Mouse (Mus musculus) neural tube, embryonic 15.5 days (tissue): Measurements from ENCODE around the gene Spice1. TPM values are rescaled to one million over a fixed set of nuclear protein-coding genes. Genes with fewer than 3 reads are reported as not detected.
A peak's percentile ranks its signal among the peaks of the same experiment; 100 is the strongest.

Experiments
- ATAC-seq: fragments of 200-750 bp; cut with Nextera tagmentation; 2 replicates; pipeline ENCODE4 v1.8.0; 2017; ENCODE audit warnings: mild to moderate bottlenecking, moderate TSS enrichment, moderate library complexity; ENCODE audit not compliant: low FRiP score
- H3K27ac ChIP-seq: fragments of 300-500 bp; sonication (generic); replicated peaks from 2 replicates; pipeline ENCODE4 v1.5.1; 2015; ENCODE audit warnings: mild to moderate bottlenecking, inconsistent platforms
- H3K27me3 ChIP-seq: fragments of 300-500 bp; sonication (generic); replicated peaks from 2 replicates; pipeline ENCODE4 v1.6.1; 2015; ENCODE audit warnings: inconsistent platforms
- H3K36me3 ChIP-seq: fragments of 300-500 bp; sonication (generic); 2 replicates; pipeline ENCODE4 v1.6.1; 2015; ENCODE audit warnings: inconsistent platforms
- H3K4me1 ChIP-seq: fragments of 300-500 bp; sonication (generic); 2 replicates; pipeline ENCODE4 v1.6.1; 2015; ENCODE audit warnings: inconsistent platforms
- H3K4me2 ChIP-seq: fragments of 300-500 bp; sonication (generic); 2 replicates; pipeline ENCODE4 v1.6.1; 2015; ENCODE audit warnings: inconsistent platforms, mild to moderate bottlenecking, moderate library complexity
- H3K4me3 ChIP-seq: fragments of 300-500 bp; sonication (generic); replicated peaks from 2 replicates; pipeline ENCODE4 v1.5.1; 2015; ENCODE audit warnings: mild to moderate bottlenecking, inconsistent platforms
- H3K9ac ChIP-seq: fragments of 300-500 bp; sonication (generic); replicated peaks from 2 replicates; pipeline ENCODE4 v1.6.1; 2015; ENCODE audit warnings: mild to moderate bottlenecking, inconsistent platforms
- H3K9me3 ChIP-seq: fragments of 300-500 bp; sonication (generic); replicated peaks from 2 replicates; pipeline ENCODE4 v1.6.1; 2016; ENCODE audit warnings: inconsistent platforms
- whole genome bisulfite sequencing: fragments of 180-500 bp; shearing (Covaris S2); methylation state at CpG from one replicate; pipeline ENCODE4 v1.1.7; 2015; ENCODE audit warnings: mixed read lengths; 5-methylcytosine and 5-hydroxymethylcytosine counted together
- polyA plus RNA-seq: library from polyadenylated mRNA; unstranded; fragments of >200 nt; fragmentation: Nextera tagmentation; extraction: Ambion mirVana; gene quantifications from 2 replicates; pipeline ENCODE4 v1.2.1, GENCODE M21; 2015

Spice1 gene
- polyA plus RNA-seq, 1 experiment from 2014 or later: 12.1 TPM

GRCm38 (mm10) chr16:44428456-44428855 is 81.5 kb downstream of the Spice1 start:
- no peak overlapping the region for H3K27ac ChIP-seq
- H3K9ac ChIP-seq: no peak overlapping the region
- ATAC-seq: no peak
- H3K27me3 ChIP-seq: no peaks in the 10 kb centered on the region
- no peak overlapping the region for H3K4me3 ChIP-seq
- no peaks in the 10 kb centered on the region for H3K9me3 ChIP-seq
- WGBS: 92% methylated on average over 5 of the region's 5 CpGs
- H3K4me2 ChIP-seq: no peak overlapping the region
- H3K36me3 ChIP-seq: no peaks in the 10 kb centered on the region
- H3K4me1 ChIP-seq: peaks cover 6% of the 10 kb centered on the region

- Histone ChIP-seq H3K4me1 (peaks cover 6% of the 10 kb centered on the region), H3K9ac (no peak overlapping the region), H3K4me2 (peak overlapping the region; percentile 25), H3K27ac (no peak overlapping the region), H3K36me3 (no peaks in the 10 kb centered on the region), H3K4me3 (no peak overlapping the region), H3K27me3 (no peaks in the 10 kb centered on the region), H3K9me3 (no peaks in the 10 kb centered on the region)
- WGBS: 29% methylated on average over 7 of the region's 7 CpGs
- peak; percentile 75 for ATAC-seq
Observed at GRCm38 (mm10) chr16:44430021-44430420, 83.1 kb downstream of the Spice1 start.

- Histone ChIP-seq H3K27ac (no peak overlapping the region), H3K9ac (no peak overlapping the region), H3K9me3 (no peaks in the 10 kb centered on the region), H3K27me3 (no peaks in the 10 kb centered on the region), H3K4me1 (peaks cover 3% of the 10 kb centered on the region), H3K4me3 (no peak overlapping the region), H3K36me3 (no peaks in the 10 kb centered on the region), H3K4me2 (no peak overlapping the region)
- no peak for ATAC-seq
- WGBS: 69% methylated on average over 7 of the region's 7 CpGs
Observed at GRCm38 (mm10) chr16:44434931-44435330, 88.0 kb downstream of the Spice1 start.

- Histone ChIP-seq H3K4me2 (no peak overlapping the region), H3K27ac (no peak overlapping the region), H3K9me3 (no peaks in the 10 kb centered on the region), H3K4me1 (no peaks in the 10 kb centered on the region), H3K9ac (no peak overlapping the region), H3K27me3 (no peaks in the 10 kb centered on the region), H3K36me3 (no peaks in the 10 kb centered on the region), H3K4me3 (no peak overlapping the region)
- WGBS: 72% methylated on average over 4 of the region's 4 CpGs
- ATAC-seq: no peak
Observed at GRCm38 (mm10) chr16:44435481-44435880, 88.6 kb downstream of the Spice1 start.

Other genes with a start within 250 kb of the Spice1 start
- 138 and 139 TPM in 2 replicates for gene Atp6v1a, start 207.4 kb upstream of the Spice1 start, polyA plus RNA-seq
- 64.2 and 72.0 TPM in 2 replicates for gene Naa50, start 207.3 kb upstream of the Spice1 start, polyA plus RNA-seq
- 2.5 TPM in 2 replicates for gene Usf3, start 173.9 kb upstream of the Spice1 start, polyA plus RNA-seq
- 13.3 and 15.4 TPM in 2 replicates for gene Sidt1, start 13.9 kb upstream of the Spice1 start, polyA plus RNA-seq
- gene Cfap44, start 47.7 kb downstream of the Spice1 start, polyA plus RNA-seq: 3.0 TPM in 2 replicates
- 6.9 and 8.1 TPM in 2 replicates for gene Boc, start 211.8 kb downstream of the Spice1 start, polyA plus RNA-seq